In genomic region chr11:98942555-98942922, GRCm38 (mm10) we compare ENCODE assay signal across 8 mouse cellular contexts. TPM values are rescaled to one million over a fixed set of nuclear protein-coding genes. Genes with fewer than 3 reads are reported as not detected.
DNase-seq lines count a peak whose midpoint lies in the region; ATAC-seq and TF ChIP-seq lines count a peak whose summit lies in the region.

No protein-coding gene starts in this region.

- H3K4me1 ChIP-seq in heart, embryonic 16.5 days (ENCODE audit: control insufficient read depth, insufficient read depth, low read length) = peaks cover 88% of the 10 kb centered on the region
- H3K4me1 ChIP-seq in bone marrow macrophage, adult 2 months (ENCODE audit: control insufficient read depth, insufficient read depth, low read length) = peaks cover 65% of the 10 kb centered on the region
- peaks cover 87% of the 10 kb centered on the region for H3K4me1 ChIP-seq in hindbrain, embryonic 12.5 days
- H3K4me1 ChIP-seq in midbrain, embryonic 15.5 days = peaks cover 70% of the 10 kb centered on the region

- peak overlapping the region; percentile 92 for H3K4me3 ChIP-seq in heart, embryonic 16.5 days (ENCODE audit: low read length)
- H3K4me3 ChIP-seq in bone marrow macrophage, adult 2 months (ENCODE audit: insufficient read depth, low read length) = peak overlapping the region; percentile 58
- H3K4me3 ChIP-seq in hindbrain, embryonic 12.5 days = peak overlapping the region; percentile 39
- peak overlapping the region; percentile 51 for H3K4me3 ChIP-seq in midbrain, embryonic 15.5 days

- 0 out of 2 replicates have a peak, but pooled peaks have one; percentile 0 for ATAC-seq in heart, embryonic 16.5 days (replicated peaks; ENCODE audit: extremely low read depth, insufficient read depth, low FRiP score)
- ATAC-seq in hindbrain, embryonic 12.5 days (ENCODE audit: low FRiP score) = peak; percentile 18; the same call in 1 of the 2 replicates
- ATAC-seq in midbrain, embryonic 15.5 days (replicated peaks) = no peak
- no peak for ATAC-seq in CD4-positive, CD25-positive, alpha-beta regulatory T cell, adult 4 months

- H3K9ac ChIP-seq in heart, embryonic 16.5 days (ENCODE audit: low read length) = peak overlapping the region; percentile 93
- peak overlapping the region; percentile 69 for H3K9ac ChIP-seq in hindbrain, embryonic 12.5 days
- peak overlapping the region; percentile 62 for H3K9ac ChIP-seq in midbrain, embryonic 15.5 days

- peak overlapping the region; percentile 100 for H3K27ac ChIP-seq in heart, embryonic 16.5 days (ENCODE audit: low read length)
- H3K27ac ChIP-seq in bone marrow macrophage, adult 2 months (ENCODE audit: insufficient read depth, low read depth, low read length) = peak overlapping the region; percentile 95
- peak overlapping the region; percentile 90 for H3K27ac ChIP-seq in hindbrain, embryonic 12.5 days
- peak overlapping the region; percentile 89 for H3K27ac ChIP-seq in midbrain, embryonic 15.5 days

- DNase-seq in heart, adult 8-10 months (ENCODE audit: low spot score) = no peak
- DNase-seq in spleen, postnatal 36 days (ENCODE audit: low spot score in 2 of 2) = no peak
- DNase-seq in T-cell, adult 2 months (ENCODE audit: low spot score) = no peak

- TF ChIP-seq CTCF in bone marrow macrophage, adult 2 months (IDR thresholded peaks at IDR 0.05; ENCODE audit: low read depth, low read length) = no peak

- TF ChIP-seq POLR2A in bone marrow macrophage, adult 2 months (IDR thresholded peaks at IDR 0.05; ENCODE audit: borderline replicate concordance, low read depth, low read length) = no peak

- 15% methylated on average over 3 of the region's 3 CpGs for WGBS in heart, embryonic 16.5 days
- 51% methylated on average over 3 of the region's 3 CpGs for WGBS in hindbrain, embryonic 12.5 days
- WGBS in midbrain, embryonic 15.5 days = 52% methylated on average over 3 of the region's 3 CpGs

- no peaks in the 10 kb centered on the region for H3K9me3 ChIP-seq in heart, embryonic 16.5 days (replicated peaks; ENCODE audit: control insufficient read depth, low read length)
- H3K9me3 ChIP-seq in hindbrain, embryonic 12.5 days (replicated peaks) = no peaks in the 10 kb centered on the region
- H3K9me3 ChIP-seq in midbrain, embryonic 15.5 days = no peaks in the 10 kb centered on the region

- H3K27me3 ChIP-seq in heart, embryonic 16.5 days (ENCODE audit: control insufficient read depth, insufficient read depth, low read length) = no peaks in the 10 kb centered on the region
- 0 out of 2 replicates have a peak, but pooled peaks cover 3% of the 10 kb centered on the region for H3K27me3 ChIP-seq in hindbrain, embryonic 12.5 days
- H3K27me3 ChIP-seq in midbrain, embryonic 15.5 days (replicated peaks) = peaks cover 2% of the 10 kb centered on the region; the same call in 1 of the 2 replicates

- peak overlapping the region; percentile 96 for H3K4me2 ChIP-seq in heart, embryonic 16.5 days (ENCODE audit: low read depth, low read length)
- H3K4me2 ChIP-seq in hindbrain, embryonic 12.5 days (replicated peaks) = peak overlapping the region; percentile 87
- H3K4me2 ChIP-seq in midbrain, embryonic 15.5 days = peak overlapping the region; percentile 81

- H3K36me3 ChIP-seq in heart, embryonic 16.5 days (ENCODE audit: control insufficient read depth, insufficient read depth) = no peaks in the 10 kb centered on the region
- H3K36me3 ChIP-seq in hindbrain, embryonic 12.5 days = no peaks in the 10 kb centered on the region
- H3K36me3 ChIP-seq in midbrain, embryonic 15.5 days (replicated peaks) = no peaks in the 10 kb centered on the region

RNA-seq across cellular contexts. Expression of gene Rara, which starts 14.9 kb away (rescaled TPM):
- polyA plus RNA-seq in heart, embryonic 16.5 days (2015; fragmentation: Nextera tagmentation; extraction: Ambion mirVana) = 28.2 and 28.6 TPM in 2 replicates
- total RNA-seq in heart, adult 8-10 months (2022) = 10 to 100 TPM; 10.8 to 13.5 (median 11.9) TPM
- polyA plus RNA-seq in bone marrow macrophage, adult 2 months (2012; ENCODE audit: insufficient read depth, insufficient read length, missing spikeins) = 24.0 and 25.9 TPM in 2 replicates
- polyA plus RNA-seq in hindbrain, embryonic 12.5 days (2016; fragmentation: Nextera tagmentation; extraction: Ambion mirVana) = 38.6 and 46.9 TPM in 2 replicates
- 9.7 and 10.5 TPM in 2 replicates for polyA plus RNA-seq in midbrain, embryonic 15.5 days (2015; fragmentation: Nextera tagmentation; extraction: Ambion mirVana)
- polyA plus RNA-seq in CD4-positive, CD25-positive, alpha-beta regulatory T cell, adult 4 months (2017; shearing (Covaris generic)) = 1 to 10 TPM; 8.6 to 8.9 TPM

RNA-seq across cellular contexts. Expression of gene Cdc6, which starts 34.9 kb away (rescaled TPM):
- 18.6 and 23.0 TPM in 2 replicates for polyA plus RNA-seq in heart, embryonic 16.5 days (2015; fragmentation: Nextera tagmentation; extraction: Ambion mirVana)
- under 1 TPM; 0.16 to 0.49 (median 0.25) TPM for total RNA-seq in heart, adult 8-10 months (2022)
- 4.8 and 6.9 TPM in 2 replicates for polyA plus RNA-seq in bone marrow macrophage, adult 2 months (2012; ENCODE audit: insufficient read depth, insufficient read length, missing spikeins)
- polyA plus RNA-seq in hindbrain, embryonic 12.5 days (2016; fragmentation: Nextera tagmentation; extraction: Ambion mirVana) = 19.0 and 20.2 TPM in 2 replicates
- polyA plus RNA-seq in midbrain, embryonic 15.5 days (2015; fragmentation: Nextera tagmentation; extraction: Ambion mirVana) = 3.9 and 4.2 TPM in 2 replicates
- polyA plus RNA-seq in CD4-positive, CD25-positive, alpha-beta regulatory T cell, adult 4 months (2017; shearing (Covaris generic)) = 1 to 10 TPM; 4.1 to 8.5 TPM

RNA-seq across cellular contexts. Expression of gene Gjd3, which starts 40.3 kb away (rescaled TPM):
- 4.1 and 4.5 TPM in 2 replicates for polyA plus RNA-seq in heart, embryonic 16.5 days (2015; fragmentation: Nextera tagmentation; extraction: Ambion mirVana)
- under 1 TPM in 1 of 4 experiments, not detected in 3; 0.44 TPM for total RNA-seq in heart, adult 8-10 months (2022)
- not detected in 2 replicates for polyA plus RNA-seq in bone marrow macrophage, adult 2 months (2012; ENCODE audit: insufficient read depth, insufficient read length, missing spikeins)
- 0.88 and 1.1 TPM in 2 replicates for polyA plus RNA-seq in hindbrain, embryonic 12.5 days (2016; fragmentation: Nextera tagmentation; extraction: Ambion mirVana)
- polyA plus RNA-seq in midbrain, embryonic 15.5 days (2015; fragmentation: Nextera tagmentation; extraction: Ambion mirVana) = 1.4 and 2.4 TPM in 2 replicates
- not detected for polyA plus RNA-seq in CD4-positive, CD25-positive, alpha-beta regulatory T cell, adult 4 months (2017; shearing (Covaris generic))

Comparison
In these comparisons a context has a peak if more than half of its experiments do, and no peak if none do; other contexts are left out.
1. ATAC-seq: peak in heart, embryonic 16.5 days (single experiment) and hindbrain, embryonic 12.5 days (single experiment); none in midbrain, embryonic 15.5 days (single experiment) and CD4-positive, CD25-positive, alpha-beta regulatory T cell, adult 4 months (single experiment).
2. H3K4me3 ChIP-seq: peak in every context shown above with its lines; median percentile 92 in heart, embryonic 16.5 days; 58 in bone marrow macrophage, adult 2 months; 51 in midbrain, embryonic 15.5 days; 39 in hindbrain, embryonic 12.5 days.
3. Peak in every context shown above with its lines, with median percentiles within 50 percentile points of each other: H3K27ac ChIP-seq, H3K4me2 ChIP-seq and H3K9ac ChIP-seq.